Comparison of ENCODE assay signal across 13 mouse cellular contexts in genomic region chr6:34096274-34096673, GRCm38 (mm10).
"Had no signal": no experiment of that assay in that cellular context is flagged by ENCODE, and none has a peak within 500 bp of the region (broad histone marks: within the 10 kb centered on the region; RNA-seq: fewer than 3 reads in every experiment).

No protein-coding gene starts in this region.

- H3K27me3 ChIP-seq: intestine, embryonic 15.5 days; liver, embryonic 15.5 days; megakaryocyte, embryonic 14.5 days; midbrain, embryonic 15.5 days; neural tube, embryonic 12.5 days had no signal

- H3K4me3 ChIP-seq: intestine, embryonic 15.5 days; limb, embryonic 10.5 days; liver, embryonic 15.5 days; megakaryocyte, embryonic 14.5 days; midbrain, embryonic 15.5 days; neural tube, embryonic 12.5 days had no signal

- H3K4me2 ChIP-seq: intestine, embryonic 15.5 days; liver, embryonic 11.5 days; liver, embryonic 15.5 days; midbrain, embryonic 11.5 days; midbrain, embryonic 15.5 days; neural tube, embryonic 12.5 days had no signal

- H3K27ac ChIP-seq: hindbrain, postnatal 0 days; intestine, embryonic 15.5 days; limb, embryonic 10.5 days; liver, embryonic 15.5 days; macrophage; midbrain, embryonic 15.5 days; neural tube, embryonic 12.5 days had no signal

- DNase-seq: kidney, adult 2 months; lung, adult 2 months; thymus, postnatal 36 days had no signal

- H3K36me3 ChIP-seq: intestine, embryonic 15.5 days; limb, embryonic 10.5 days; liver, embryonic 15.5 days; midbrain, embryonic 15.5 days; neural tube, embryonic 12.5 days had no signal

- H3K9me3 ChIP-seq: intestine, embryonic 15.5 days; limb, embryonic 10.5 days; liver, embryonic 15.5 days; midbrain, embryonic 15.5 days; neural tube, embryonic 12.5 days had no signal

- ATAC-seq: hindbrain, postnatal 0 days; intestine, embryonic 15.5 days; midbrain, embryonic 15.5 days had no signal

- H3K9ac ChIP-seq: intestine, embryonic 15.5 days; liver, embryonic 15.5 days; midbrain, embryonic 15.5 days; neural tube, embryonic 12.5 days had no signal

- H3K4me1 ChIP-seq: intestine, embryonic 15.5 days; limb, embryonic 10.5 days; liver, embryonic 15.5 days; megakaryocyte, embryonic 14.5 days; midbrain, embryonic 15.5 days; neural tube, embryonic 12.5 days had no signal
